Mouse (Mus musculus) B cell, adult 2 months (primary cell): ENCODE measurements at regions not wholly inside any gene's neighbourhood (a gene's known extent, or its start where the extent isn't known, plus 50 kb on each side); places are given as distances from the start of the nearest gene placed in this dataset.
"Not testable (repeated sequence)": the region's sequence is repeated elsewhere in the genome, so short reads cannot be mapped to it uniquely, and the experiment has no call there.

Experiments
- DNase-seq, 2 experiments: peaks; one replicate each; pipeline ENCODE4 v3.0.0; 2022

DNA sequence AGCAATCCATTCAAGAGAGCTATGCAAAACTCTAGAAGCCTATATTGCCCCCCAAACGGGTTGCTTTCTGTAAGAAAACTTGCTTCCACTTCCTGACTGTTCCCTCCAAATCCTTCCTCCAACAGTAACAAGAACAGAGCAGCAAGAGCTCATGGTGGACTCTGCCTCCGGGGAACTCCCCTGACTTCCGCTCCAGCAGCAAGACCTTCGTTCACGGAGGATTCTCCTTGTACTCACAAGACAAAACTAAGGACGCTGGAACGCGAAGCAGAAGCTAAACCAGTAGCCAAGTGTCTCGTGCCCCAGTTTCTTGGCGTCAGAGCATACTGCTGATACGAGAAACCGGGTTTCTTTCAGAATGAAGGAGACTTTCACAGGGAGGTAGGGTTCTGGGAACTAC, 50.7 kb downstream of the H2al2a start:
- DNase-seq = no peak

DNA sequence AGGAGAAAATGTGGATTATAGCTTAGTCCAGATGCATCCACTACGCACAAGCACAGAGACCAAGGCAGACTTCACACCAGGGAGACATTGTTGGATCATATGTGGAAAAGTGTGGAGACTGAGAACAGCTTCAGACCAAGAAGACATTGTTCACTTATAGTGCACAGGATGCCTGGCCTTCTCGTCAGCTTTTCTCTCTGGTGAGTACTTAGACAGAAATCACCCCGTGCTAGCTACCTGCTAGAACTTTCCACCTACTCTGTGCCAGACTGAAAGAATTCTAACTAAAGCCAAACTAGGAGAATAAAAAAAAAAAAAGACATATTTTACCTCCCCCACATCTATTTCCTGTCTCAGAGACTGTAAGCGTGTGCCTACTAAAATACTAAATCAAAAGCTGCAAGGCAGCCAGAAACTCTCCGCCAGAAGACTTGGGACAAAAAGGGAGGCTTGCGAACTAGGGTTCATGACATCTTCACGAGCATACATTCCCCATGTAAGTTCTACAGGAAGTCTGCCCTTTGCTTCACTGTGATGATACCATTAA, 51.3 kb downstream of the H2al2a start:
- DNase-seq = no peak

GRCm38 (mm10) chr2:17943506-17943905, 53.3 kb downstream of the H2al2a start:
- no peak for DNase-seq

GRCm38 (mm10) chr2:17942528-17943387, 54.0 kb downstream of the H2al2a start:
- DNase-seq = peak; percentile 42 to 47

GRCm38 (mm10) chr2:17941921-17942320, 54.8 kb downstream of the H2al2a start:
- DNase-seq = no peak

- not testable (repeated sequence) for DNase-seq
These were observed 56.6 kb downstream of the H2al2a start for GRCm38 (mm10) chr2:17939857-17940848.

DNA sequence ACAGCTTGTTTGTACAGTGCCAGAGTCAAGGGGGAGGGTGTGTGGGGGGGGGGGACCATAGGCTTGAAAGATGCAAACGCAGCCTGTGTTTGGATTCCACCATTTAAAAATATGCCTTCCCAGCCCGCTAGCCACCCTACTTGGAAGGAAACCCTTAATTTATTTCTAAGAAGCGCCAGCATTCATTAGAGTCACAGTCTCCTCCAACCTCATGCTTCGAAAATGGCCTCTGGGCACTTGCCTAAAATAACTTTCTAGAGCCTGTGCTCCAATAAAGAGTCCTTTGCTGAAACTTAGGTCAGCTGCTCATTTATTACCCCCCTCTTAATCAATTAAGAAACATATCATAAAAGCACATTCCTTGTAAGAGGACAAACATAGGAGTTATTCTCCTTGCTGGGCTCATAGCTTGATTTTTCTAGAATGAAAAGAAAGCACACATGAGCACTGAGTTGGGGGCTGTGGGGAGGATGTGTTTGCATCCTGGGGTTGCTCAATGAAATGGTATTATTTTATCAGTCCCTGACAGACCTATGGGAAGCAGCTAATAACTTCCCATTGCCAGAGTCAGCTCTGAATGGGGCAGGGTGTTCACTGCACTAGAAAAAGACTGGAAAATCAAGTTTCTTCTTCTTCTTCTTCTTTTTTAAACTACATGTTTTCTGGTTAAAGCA, 57.4 kb downstream of the H2al2a start:
- no peak for DNase-seq

DNA sequence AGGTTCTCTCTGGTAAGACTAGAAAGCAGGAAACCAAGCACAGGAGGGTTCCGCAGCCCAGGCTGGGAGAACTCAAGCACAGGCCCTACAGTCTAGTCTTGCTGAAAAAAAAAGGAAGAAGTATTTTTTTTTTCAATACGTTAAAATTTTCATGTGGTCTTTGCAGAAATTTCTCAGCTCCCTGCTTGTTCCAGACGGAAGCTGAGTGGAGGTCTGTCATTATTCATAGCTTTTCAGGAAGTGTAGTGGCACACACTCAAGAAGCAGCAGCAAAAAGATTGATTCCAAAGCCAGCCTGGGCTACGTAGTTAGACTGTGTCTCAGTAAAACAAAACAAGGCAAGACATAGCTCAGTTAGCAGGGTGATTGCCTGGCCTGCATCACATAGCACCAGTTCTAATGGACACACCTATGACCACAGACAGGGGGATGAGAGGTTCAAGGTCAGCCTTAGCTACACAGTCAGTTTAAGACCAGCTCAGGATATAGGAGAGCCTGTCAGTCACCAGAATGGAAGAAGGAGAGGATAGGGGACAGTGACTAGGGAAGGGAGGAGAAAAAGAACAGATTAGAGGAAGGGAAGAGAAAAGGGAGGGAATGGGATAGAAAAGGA, 60.1 kb downstream of the H2al2a start:
- no peak for DNase-seq

- no peak for DNase-seq
These were observed 60.8 kb downstream of the H2al2a start for GRCm38 (mm10) chr2:17935916-17936315.

DNA sequence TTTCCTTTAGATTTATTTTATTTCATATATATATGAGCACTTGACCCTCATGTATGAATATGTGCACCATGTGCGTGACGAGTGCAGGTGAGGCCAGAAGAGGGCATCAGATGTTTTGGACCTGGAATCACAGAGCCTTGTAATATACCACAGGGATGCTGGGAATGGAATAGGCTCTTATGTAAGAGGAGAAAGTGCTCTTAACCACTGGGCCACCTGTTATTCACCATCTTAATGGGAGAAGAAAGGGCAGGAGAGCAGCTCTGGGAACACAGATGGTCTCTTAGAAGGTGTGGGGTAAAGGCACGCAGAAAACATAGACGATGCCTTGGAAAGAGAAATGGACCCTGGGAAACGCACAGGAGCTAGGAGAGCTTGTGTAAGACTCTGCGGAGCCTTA, 61.3 kb downstream of the H2al2a start:
- DNase-seq = no peak

GRCm38 (mm10) chr2:17934610-17935009, 62.1 kb downstream of the H2al2a start:
- DNase-seq = no peak

- no peak for DNase-seq
These were observed 63.6 kb downstream of the H2al2a start for GRCm38 (mm10) chr2:17932932-17933790.

DNA sequence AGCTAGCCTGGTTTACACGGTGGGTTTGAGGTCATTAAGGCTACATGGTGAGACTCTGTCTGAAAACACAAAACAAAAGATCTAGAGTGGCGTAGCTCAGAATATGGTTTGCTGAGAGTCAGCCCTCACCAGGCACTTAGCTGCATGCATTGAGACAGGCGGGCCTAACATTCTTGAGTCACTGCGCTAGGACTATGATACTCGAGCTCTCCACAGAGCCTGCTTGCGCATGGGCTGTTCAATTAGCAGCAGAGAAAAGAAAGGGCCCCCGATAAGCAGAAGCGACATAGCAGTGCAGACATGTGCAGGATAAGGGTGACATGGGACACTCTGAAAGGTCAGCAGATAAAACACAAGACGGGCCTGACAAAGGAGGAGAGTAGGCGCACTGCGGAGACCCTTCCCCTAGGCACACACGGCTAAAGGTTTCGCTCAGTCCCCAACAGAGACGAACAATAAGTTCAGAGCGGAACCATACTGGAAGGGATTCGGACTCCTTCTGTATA, 64.3 kb downstream of the H2al2a start:
- DNase-seq = no peak

DNA sequence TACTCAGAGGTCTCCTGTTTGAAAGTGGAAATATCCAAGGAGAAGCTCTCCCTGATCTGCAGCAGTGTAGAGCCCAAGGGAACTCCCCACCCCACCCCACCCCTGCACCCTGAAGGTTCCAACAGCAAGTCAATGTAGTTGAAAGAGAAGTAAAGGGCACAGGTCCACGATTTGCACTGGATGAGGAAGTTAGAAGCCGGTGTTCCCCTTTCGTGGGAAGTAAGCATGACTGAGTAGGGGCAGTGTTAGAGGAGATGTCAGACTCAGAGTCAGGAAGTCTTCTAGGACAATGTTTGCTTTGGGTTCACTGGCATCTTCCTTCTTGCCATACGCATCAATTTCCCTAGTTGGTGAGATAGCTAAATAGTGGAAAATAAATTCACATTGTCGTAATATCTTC, 64.9 kb downstream of the H2al2a start:
- DNase-seq = peak; percentile 39 to 63

DNA sequence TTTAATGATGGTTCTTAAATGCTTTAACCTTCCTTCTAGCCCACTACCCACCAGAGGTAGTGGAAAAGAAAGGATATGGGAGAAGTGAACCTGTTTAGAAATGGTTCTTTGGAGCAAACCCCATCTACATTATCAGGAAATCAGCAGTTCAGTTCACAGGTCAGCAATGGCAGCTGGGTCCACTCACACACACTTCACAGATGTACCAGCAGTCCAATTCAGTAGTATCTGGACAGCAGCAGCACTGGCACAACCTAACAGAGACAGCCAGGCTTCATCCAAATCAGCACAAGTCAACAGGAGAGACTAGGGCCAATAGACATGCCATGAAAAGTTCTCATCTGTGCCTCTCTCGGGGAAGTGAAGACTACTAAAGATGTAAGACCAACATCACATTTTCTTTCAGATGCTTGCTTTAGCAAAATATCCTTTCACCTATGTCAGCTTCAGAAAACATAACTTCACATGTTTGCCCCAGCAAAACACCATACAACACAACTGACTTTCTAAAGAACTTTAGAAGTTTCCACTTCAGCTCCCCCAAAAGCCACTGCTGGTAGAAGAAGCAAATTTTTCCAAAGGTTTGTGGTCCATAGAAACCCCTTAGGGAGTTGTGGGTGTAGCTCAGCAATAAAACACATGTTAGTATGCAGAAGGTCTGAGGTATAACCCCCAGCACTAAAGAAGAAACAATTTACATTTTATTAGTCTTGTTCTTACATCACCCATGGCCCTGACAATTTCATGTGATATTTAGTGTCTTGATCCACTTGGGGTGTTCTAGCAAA, 77.7 kb downstream of the H2al2a start:
- DNase-seq = no peak

GRCm38 (mm10) chr2:17917238-17917946, 79.4 kb downstream of the H2al2a start:
- no peak for DNase-seq

- DNase-seq = no peak
These were observed 94.1 kb downstream of the H2al2a start for GRCm38 (mm10) chr2:17902616-17903015.

GRCm38 (mm10) chr2:17900202-17900601, 96.6 kb downstream of the H2al2a start:
- no peak for DNase-seq

- no peak for DNase-seq
These were observed 98.0 kb downstream of the H2al2a start for GRCm38 (mm10) chr2:17898780-17899179.

DNA sequence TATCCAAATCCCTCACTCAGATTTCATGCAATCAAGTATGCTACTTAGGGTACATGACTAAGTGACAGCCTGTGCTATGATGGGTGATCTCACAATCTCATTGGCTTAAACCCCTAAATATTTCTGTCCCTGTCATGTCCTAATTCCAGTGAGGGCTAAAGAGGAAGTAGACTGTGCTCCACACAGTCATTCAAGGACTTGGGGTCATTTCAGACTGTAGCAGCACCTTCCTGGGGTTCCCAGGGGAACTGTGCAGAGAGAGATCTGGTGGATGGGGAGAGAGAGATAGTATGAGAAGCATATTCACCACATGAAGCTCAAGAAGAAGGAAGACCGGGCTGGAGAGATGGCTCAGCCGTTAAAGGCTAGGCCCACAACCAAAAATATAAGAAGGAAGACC, 100.7 kb downstream of the H2al2a start:
- DNase-seq = no peak
